Mouse (Mus musculus): ENCODE results near the gene Lamb1. TPM values are rescaled to one million over a fixed set of nuclear protein-coding genes. Genes with fewer than 3 reads are reported as not detected.

Lamb1 gene
- total and polyA plus RNA-seq, 3 experiments, result under 0.01 TPM; not detected in 2

GRCm38 (mm10) chr12:31239031-31239583, 25.9 kb upstream of the Lamb1 start:
- no peak for DNase-seq (ENCODE audit: extremely low read depth)
- no peaks in the 10 kb centered on the region for H3K36me3 ChIP-seq (replicated peaks in 1 of 2; ENCODE audit: control insufficient read depth in 1 of 2, insufficient read depth in 1 of 2, low read length in 1 of 2)
- no peak overlapping the region for H3K27ac ChIP-seq (ENCODE audit: insufficient read depth, low read depth)
- H3K9me3 ChIP-seq (replicated peaks; ENCODE audit: low read length), result no peaks in the 10 kb centered on the region
- dilution Hi-C loops (cut with MboI; ENCODE audit: extremely low pct_ligation_motif_present, extremely low pct_unique_long_range_greater_than_20kb, low sequenced_read_pairs), result no loop called here
- H3K9ac ChIP-seq (ENCODE audit: insufficient read depth, low read depth), result no peak overlapping the region
- no peak overlapping the region for H3K4me3 ChIP-seq (replicated peaks in 1 of 3; ENCODE audit: low read depth in 2 of 3, low read length in 2 of 3, poor library complexity in 1 of 3)
- H3K79me2 ChIP-seq (replicated peaks; ENCODE audit: control insufficient read depth, extremely low read depth, insufficient read depth, poor library complexity, severe bottlenecking), result no peaks in the 10 kb centered on the region
- H3K4me1 ChIP-seq (ENCODE audit: control insufficient read depth in 1 of 2, insufficient read depth in 2 of 2), result peaks cover 3 to 15% of the 10 kb centered on the region in 2 experiments; a peak in 3 of 4 replicates
- H3K4me2 ChIP-seq (ENCODE audit: insufficient read depth, low read depth, poor library complexity, severe bottlenecking), result no peak overlapping the region
- in situ Hi-C loops (cut with MboI; ENCODE audit: low pct_ligation_motif_present, low pct_unique_long_range_greater_than_20kb, low sequenced_read_pairs), result no loop called here
- no peak for TF ChIP-seq ZKSCAN1 (IDR thresholded peaks at IDR 0.05; ENCODE audit: borderline replicate concordance, low read depth, low read length)
- TF ChIP-seq UBTF (IDR thresholded peaks at IDR 0.05; ENCODE audit: low read depth, low read length), result no peak
- TF ChIP-seq HCFC1 (IDR thresholded peaks at IDR 0.05; ENCODE audit: low read depth, low read length), result no peak
- TF ChIP-seq ZC3H11A (IDR thresholded peaks at IDR 0.05; ENCODE audit: low read depth, low read length), result no peak
- no peak for TF ChIP-seq PAX5 (IDR thresholded peaks at IDR 0.05; ENCODE audit: low read length)
- H3K27me3 ChIP-seq (replicated peaks), result no peaks in the 10 kb centered on the region

- H3K4me1 ChIP-seq (ENCODE audit: control insufficient read depth in 1 of 2, insufficient read depth in 2 of 2), result peaks cover 3 to 15% of the 10 kb centered on the region in 2 experiments; a peak in 3 of 4 replicates
- no peak overlapping the region for H3K9ac ChIP-seq (ENCODE audit: insufficient read depth, low read depth)
- H3K36me3 ChIP-seq (replicated peaks in 1 of 2; ENCODE audit: control insufficient read depth in 1 of 2, insufficient read depth in 1 of 2, low read length in 1 of 2), result no peaks in the 10 kb centered on the region
- dilution Hi-C loops (cut with MboI; ENCODE audit: extremely low pct_ligation_motif_present, extremely low pct_unique_long_range_greater_than_20kb, low sequenced_read_pairs), result no loop called here
- H3K27ac ChIP-seq (ENCODE audit: insufficient read depth, low read depth), result no peak overlapping the region
- TF ChIP-seq ETS1 (conservative IDR thresholded peaks at IDR 0.05; ENCODE audit: low read depth, low read length), result peak; percentile 47
- no peak; the same call in none of the 2 replicates for TF ChIP-seq EP300 (IDR thresholded peaks at IDR 0.05; ENCODE audit: low read length)
- peak; percentile 69 for TF ChIP-seq MEF2A (IDR thresholded peaks at IDR 0.05; ENCODE audit: borderline replicate concordance, low read depth, low read length)
- no peak for TF ChIP-seq CHD1 (IDR thresholded peaks at IDR 0.05; ENCODE audit: low read depth, low read length)
- no peak for TF ChIP-seq RAD21 (IDR thresholded peaks at IDR 0.05; ENCODE audit: low read depth, low read length)
- TF ChIP-seq MXI1 (IDR thresholded peaks at IDR 0.05; ENCODE audit: low read depth, low read length), result no peak
- TF ChIP-seq TCF12 (IDR thresholded peaks at IDR 0.05; ENCODE audit: low read depth, low read length), result peak; percentile 54; the same call in 1 of the 2 replicates
- TF ChIP-seq MYC (IDR thresholded peaks at IDR 0.05; ENCODE audit: low read depth, low read length), result no peak
- TF ChIP-seq ZC3H11A (IDR thresholded peaks at IDR 0.05; ENCODE audit: low read depth, low read length), result no peak
- TF ChIP-seq JUN (IDR thresholded peaks at IDR 0.05; ENCODE audit: insufficient read depth, low read depth, low read length), result peak; percentile 5; the same call in 1 of the 2 replicates
- no peak for TF ChIP-seq NELFE (IDR thresholded peaks at IDR 0.05; ENCODE audit: low read depth, low read length)
- TF ChIP-seq IRF4 (IDR thresholded peaks at IDR 0.05; ENCODE audit: low read depth, low read length), result no peak
- TF ChIP-seq TBP (conservative IDR thresholded peaks at IDR 0.05; ENCODE audit: low read depth, low read length), result no peak
- peak; percentile 57 for DNase-seq (ENCODE audit: extremely low read depth)
- in situ Hi-C loops (cut with MboI; ENCODE audit: low pct_ligation_motif_present, low pct_unique_long_range_greater_than_20kb, low sequenced_read_pairs), result no loop called here
- no peaks in the 10 kb centered on the region for H3K9me3 ChIP-seq (replicated peaks; ENCODE audit: low read length)
- H3K79me2 ChIP-seq (replicated peaks; ENCODE audit: control insufficient read depth, extremely low read depth, insufficient read depth, poor library complexity, severe bottlenecking), result no peaks in the 10 kb centered on the region
- H3K4me2 ChIP-seq (ENCODE audit: insufficient read depth, low read depth, poor library complexity, severe bottlenecking), result no peak overlapping the region
- H3K27me3 ChIP-seq (replicated peaks), result no peaks in the 10 kb centered on the region
- H3K4me3 ChIP-seq (replicated peaks in 1 of 3; ENCODE audit: low read depth in 2 of 3, low read length in 2 of 3, poor library complexity in 1 of 3), result no peak overlapping the region
These were observed 25.2 kb upstream of the Lamb1 start for GRCm38 (mm10) chr12:31239798-31240197.
